Mouse (Mus musculus) CH12.LX (cell line): ENCODE measurements around the gene Ikzf3. TPM values are rescaled to one million over a fixed set of nuclear protein-coding genes. Genes with fewer than 3 reads are reported as not detected.

Experiments
- DNase-seq: peaks from one replicate; pipeline ENCODE4 v3.0.0-alpha.2; 2013; ENCODE audit errors: extremely low read depth
- H3K27ac ChIP-seq: 2 replicates; pipeline ENCODE4 v1.5.1; 2012; ENCODE audit warnings: low read depth, mild to moderate bottlenecking, control low read depth, moderate library complexity; ENCODE audit not compliant: insufficient read depth
- H3K27me3 ChIP-seq: replicated peaks from 2 replicates; pipeline ENCODE3; 2012; ENCODE audit warnings: inconsistent platforms
- H3K36me3 ChIP-seq, 2 experiments: replicated peaks in 1 of 2; 2 replicates each; pipeline versions ENCODE3 to v1.6.1; 2012; ENCODE audit warnings: inconsistent platforms in 1 of 2, low read length in 1 of 2, mild to moderate bottlenecking in 1 of 2, mixed read lengths in 1 of 2, moderate library complexity in 1 of 2; ENCODE audit not compliant: control insufficient read depth in 1 of 2, insufficient read depth in 1 of 2
- H3K4me1 ChIP-seq, 2 experiments: 2 replicates each; pipeline ENCODE4 v1.6.1; 2012; ENCODE audit warnings: inconsistent platforms in 1 of 2, moderate library complexity in 1 of 2; ENCODE audit not compliant: insufficient read depth in 2 of 2, control insufficient read depth in 1 of 2
- H3K4me2 ChIP-seq: 2 replicates; pipeline ENCODE4 v1.6.1; 2012; ENCODE audit warnings: low read depth, mild to moderate bottlenecking, control low read depth; ENCODE audit not compliant: poor library complexity, insufficient read depth, severe bottlenecking
- H3K4me3 ChIP-seq, 3 experiments: fragments of 150-350 bp in 1 of 3; sonication (generic) in 1 of 3; replicated peaks in 1 of 3; 2 replicates each; pipeline versions ENCODE3 to v1.5.1; 2011 to 2012; ENCODE audit warnings: low read depth in 2 of 3, low read length in 2 of 3, mild to moderate bottlenecking in 2 of 3, moderate library complexity in 2 of 3, control low read depth in 1 of 3, improper control_type of control experiment in 1 of 3, inconsistent platforms in 1 of 3, mixed read lengths in 1 of 3; ENCODE audit not compliant: poor library complexity in 1 of 3
- H3K79me2 ChIP-seq: replicated peaks from 2 replicates; pipeline ENCODE4 v1.6.1; 2012; ENCODE audit warnings: mild to moderate bottlenecking, moderate library complexity; ENCODE audit not compliant: control insufficient read depth, poor library complexity, insufficient read depth, severe bottlenecking; ENCODE audit errors: extremely low read depth
- H3K9ac ChIP-seq: 2 replicates; pipeline ENCODE4 v1.6.1; 2012; ENCODE audit warnings: low read depth, mild to moderate bottlenecking, control low read depth, moderate library complexity; ENCODE audit not compliant: insufficient read depth
- H3K9me3 ChIP-seq: replicated peaks from 2 replicates; pipeline ENCODE3; 2012; ENCODE audit warnings: low read length, inconsistent platforms, mixed read lengths
- BHLHE40 ChIP-seq: IDR thresholded peaks from 2 replicates; pipeline ENCODE4 v1.6.1; 2011; ENCODE audit warnings: mild to moderate bottlenecking, low read depth, low read length, improper control_type of control experiment
- CHD1 ChIP-seq: IDR thresholded peaks from 2 replicates; pipeline ENCODE4 v1.6.1; 2012; ENCODE audit warnings: low read depth, low read length, improper control_type of control experiment, inconsistent platforms
- CHD2 ChIP-seq: IDR thresholded peaks from 2 replicates; pipeline ENCODE4 v1.6.1; 2011; ENCODE audit warnings: low read length, improper control_type of control experiment
- CTCF ChIP-seq, 2 experiments: IDR thresholded peaks in 1 of 2; conservative IDR thresholded peaks in 1 of 2; 2 replicates each; pipeline ENCODE4 v1.5.1; 2011 to 2012; ENCODE audit warnings: low read depth in 2 of 2, low read length in 2 of 2, improper control_type of control experiment in 1 of 2, inconsistent platforms in 1 of 2, mild to moderate bottlenecking in 1 of 2, moderate library complexity in 1 of 2
- EP300 ChIP-seq: IDR thresholded peaks from 2 replicates; pipeline ENCODE4 v1.6.1; 2011; ENCODE audit warnings: low read length, improper control_type of control experiment
- ETS1 ChIP-seq: conservative IDR thresholded peaks from 2 replicates; pipeline ENCODE4 v1.6.1; 2012; ENCODE audit warnings: low read depth, mild to moderate bottlenecking, inconsistent platforms, low read length, improper control_type of control experiment, moderate library complexity
- MAX ChIP-seq: IDR thresholded peaks from 2 replicates; pipeline ENCODE4 v1.6.1; 2011; ENCODE audit warnings: low read length, improper control_type of control experiment
- MEF2A ChIP-seq: IDR thresholded peaks from 2 replicates; pipeline ENCODE4 v1.6.1; 2014; ENCODE audit warnings: low read depth, mild to moderate bottlenecking, inconsistent platforms, low read length, improper control_type of control experiment, borderline replicate concordance
- MYC ChIP-seq: IDR thresholded peaks from 2 replicates; pipeline ENCODE4 v1.6.1; 2011; ENCODE audit warnings: low read depth, mild to moderate bottlenecking, improper control_type of control experiment, low read length
- RAD21 ChIP-seq: IDR thresholded peaks from 2 replicates; pipeline ENCODE4 v1.6.1; 2011; ENCODE audit warnings: low read depth, mild to moderate bottlenecking, low read length, improper control_type of control experiment, moderate library complexity
- SMC3 ChIP-seq: IDR thresholded peaks from 2 replicates; pipeline ENCODE4 v1.6.1; 2011; ENCODE audit warnings: low read depth, low read length, improper control_type of control experiment
- ZC3H11A ChIP-seq: IDR thresholded peaks from 2 replicates; pipeline ENCODE4 v1.6.1; 2012; ENCODE audit warnings: low read depth, mild to moderate bottlenecking, inconsistent platforms, low read length, improper control_type of control experiment
- ZKSCAN1 ChIP-seq: IDR thresholded peaks from 2 replicates; pipeline ENCODE4 v1.6.1; 2012; ENCODE audit warnings: low read depth, inconsistent platforms, low read length, improper control_type of control experiment, borderline replicate concordance
- dilution Hi-C: fragments of 300-500 bp; cut with MboI; formaldehyde crosslinking; loops from 2 replicates; pipeline ENCODE4 v1.14.3; 2020; ENCODE audit warnings: low sequenced_read_pairs; ENCODE audit not compliant: extremely low pct_unique_long_range_greater_than_20kb, extremely low pct_ligation_motif_present
- in situ Hi-C: fragments of 300-500 bp; cut with MboI; formaldehyde crosslinking; loops from 3 replicates; pipeline ENCODE4 v1.14.3; 2019; ENCODE audit warnings: low sequenced_read_pairs, low pct_ligation_motif_present, low pct_unique_long_range_greater_than_20kb, mixed read lengths
- polyA plus RNA-seq: library from polyadenylated mRNA; unstranded; fragments of >175 nt; gene quantifications from 2 replicates; pipeline ENCODE4 v1.2.1, GENCODE M21; 2012; ENCODE audit warnings: low read depth; ENCODE audit not compliant: insufficient read length
- total RNA-seq, 2 experiments: library from RNA; depleted of rRNA; stranded (reverse); fragments of 300-350 nt in 1 of 2; fragments of >200 nt in 1 of 2; gene quantifications; 2 replicates each; pipeline ENCODE4 v1.2.3; 2012 to 2014

Ikzf3 gene
- total and polyA plus RNA-seq, 3 experiments = 110 to 238 (median 130) TPM

- no peaks in the 10 kb centered on the region for H3K27me3 ChIP-seq
- dilution Hi-C loops (no loop called here), in situ Hi-C loops (no loop called here)
- no peaks in the 10 kb centered on the region for H3K79me2 ChIP-seq
- no peak for DNase-seq
- no peak overlapping the region for H3K4me2 ChIP-seq
- H3K9me3 ChIP-seq = peaks cover 3% of the 10 kb centered on the region
- H3K4me3 ChIP-seq = no peak overlapping the region
- peaks cover 0 to 16% of the 10 kb centered on the region in 2 experiments; a peak in 2 of 4 replicates for H3K4me1 ChIP-seq
- TF ChIP-seq ETS1 (no peak), CTCF (conservative IDR thresholded peaks at IDR 0.05 in 1 of 2, IDR thresholded peaks at IDR 0.05 in 1 of 2; ENCODE audit: low read depth in 2 of 2, low read length in 2 of 2) (peak; percentile 24 to 82; a peak in 2 of 4 replicates), MYC (peak; percentile 94), SMC3 (peak; percentile 82), RAD21 (peak; percentile 80), MAX (peak; percentile 92), BHLHE40 (peak; percentile 80), EP300 (no peak), CHD1 (no peak), ZC3H11A (peak; percentile 49; the same call in 1 of the 2 replicates)
- H3K36me3 ChIP-seq = no peaks in the 10 kb centered on the region
- H3K9ac ChIP-seq = no peak overlapping the region
- H3K27ac ChIP-seq = no peak overlapping the region
Measured at GRCm38 (mm10) chr11:98555124-98555700, 9.4 kb upstream of the Ikzf3 start.

- Histone ChIP-seq H3K27me3 (no peaks in the 10 kb centered on the region), H3K9me3 (peaks cover 3% of the 10 kb centered on the region), H3K4me2 (no peak overlapping the region), H3K4me1 (peaks cover 2 to 28% of the 10 kb centered on the region in 2 experiments; a peak in 3 of 4 replicates), H3K9ac (no peak overlapping the region), H3K4me3 (no peak overlapping the region), H3K79me2 (no peaks in the 10 kb centered on the region), H3K36me3 (no peaks in the 10 kb centered on the region), H3K27ac (no peak overlapping the region)
- no peak for TF ChIP-seq CHD2
- TF ChIP-seq MEF2A = no peak
- TF ChIP-seq EP300 = no peak
- TF ChIP-seq ZKSCAN1 = no peak
- no peak for TF ChIP-seq ETS1
- no peak for DNase-seq
- in situ Hi-C loops = loop anchor here (5.0 kb wide), 2 partner anchors 33 to 78 kb away; partner anchors contain the start of gene Ormdl3
- dilution Hi-C loops = no loop called here
Measured at GRCm38 (mm10) chr11:98553966-98554365, 8.1 kb upstream of the Ikzf3 start.
